Mouse (Mus musculus) liver, embryonic 15.5 days (tissue): ENCODE measurements around the gene Rtn3. TPM values are rescaled to one million over a fixed set of nuclear protein-coding genes. Genes with fewer than 3 reads are reported as not detected.

ENCODE experiments used
- ATAC-seq: fragments of 200-750 bp; cut with Nextera tagmentation; 2 replicates; pipeline ENCODE4 v1.8.0; 2017; ENCODE audit warnings: moderate number of reproducible peaks, mild to moderate bottlenecking, moderate library complexity; ENCODE audit not compliant: insufficient read depth
- H3K27ac ChIP-seq: fragments of 300-500 bp; sonication (generic); replicated peaks from 2 replicates; pipeline ENCODE4 v1.5.1; 2015; ENCODE audit warnings: mild to moderate bottlenecking, inconsistent platforms
- H3K27me3 ChIP-seq: fragments of 300-500 bp; sonication (generic); 2 replicates; pipeline ENCODE4 v1.6.1; 2015; ENCODE audit warnings: mild to moderate bottlenecking, inconsistent platforms
- H3K36me3 ChIP-seq: fragments of 300-500 bp; sonication (generic); replicated peaks from 2 replicates; pipeline ENCODE4 v1.6.1; 2015; ENCODE audit warnings: moderate library complexity, mild to moderate bottlenecking, inconsistent platforms
- H3K4me1 ChIP-seq: fragments of 300-500 bp; sonication (generic); replicated peaks from 2 replicates; pipeline ENCODE4 v1.6.1; 2015; ENCODE audit warnings: inconsistent platforms
- H3K4me2 ChIP-seq: fragments of 300-500 bp; sonication (generic); 2 replicates; pipeline ENCODE4 v1.6.1; 2015; ENCODE audit warnings: moderate library complexity, mild to moderate bottlenecking, inconsistent platforms
- H3K4me3 ChIP-seq: fragments of 300-500 bp; sonication (generic); replicated peaks from 2 replicates; pipeline ENCODE4 v1.5.1; 2015; ENCODE audit warnings: mild to moderate bottlenecking, inconsistent platforms
- H3K9ac ChIP-seq: fragments of 300-500 bp; sonication (generic); 2 replicates; pipeline ENCODE4 v1.6.1; 2015; ENCODE audit warnings: moderate library complexity, mild to moderate bottlenecking, inconsistent platforms
- H3K9me3 ChIP-seq: fragments of 300-500 bp; sonication (generic); replicated peaks from 2 replicates; pipeline ENCODE4 v1.6.1; 2016; ENCODE audit warnings: inconsistent platforms
- WGBS: fragments of 180-500 bp; shearing (Covaris S2); methylation state at CpG from one replicate; pipeline ENCODE4 v1.1.7; 2015; ENCODE audit warnings: mixed read lengths; ENCODE audit not compliant: insufficient replicate concordance; 5-methylcytosine and 5-hydroxymethylcytosine counted together
- polyA plus RNA-seq: library from polyadenylated mRNA; unstranded; fragments of >200 nt; fragmentation: Nextera tagmentation; extraction: Ambion mirVana; gene quantifications from 2 replicates; pipeline ENCODE4 v1.2.1, GENCODE M21; 2015

The Rtn3 gene
- polyA plus RNA-seq, 1 experiment from 2014 or later, result 69.6 TPM

- H3K27ac ChIP-seq, result peak overlapping the region; percentile 96
- peaks cover 25% of the 10 kb centered on the region for H3K4me1 ChIP-seq
- H3K36me3 ChIP-seq, result no peaks in the 10 kb centered on the region
- no peaks in the 10 kb centered on the region for H3K27me3 ChIP-seq
- WGBS, result 65% methylated on average over 5 of the region's 5 CpGs
- no peaks in the 10 kb centered on the region for H3K9me3 ChIP-seq
- no peak overlapping the region for H3K9ac ChIP-seq
- H3K4me3 ChIP-seq, result peak overlapping the region; percentile 71
- no peak for ATAC-seq
- peak overlapping the region; percentile 89 for H3K4me2 ChIP-seq
Observed at GRCm38 (mm10) chr19:7484076-7484475, 995 bp upstream of the Rtn3 start.

DNA sequence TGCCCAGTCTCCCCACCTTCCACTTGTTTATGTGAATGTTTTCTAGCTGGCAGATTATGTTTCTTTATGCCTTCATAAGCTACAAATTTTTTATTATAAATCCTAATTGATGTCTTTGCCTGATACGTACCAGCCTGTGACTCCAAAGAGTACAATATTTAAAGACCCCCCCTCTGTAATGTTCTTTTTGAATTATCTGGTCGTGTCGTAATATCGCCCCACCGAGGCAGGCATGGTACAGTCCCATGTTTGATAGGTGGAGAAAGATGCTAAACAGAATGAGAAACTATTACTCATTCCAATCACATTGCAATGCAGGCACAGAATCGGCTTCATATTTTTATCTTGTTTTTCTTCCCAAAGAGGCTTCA is 416 bp upstream of the Rtn3 start:
- ATAC-seq, result peak; percentile 62
- Histone ChIP-seq H3K4me1 (peaks cover 28% of the 10 kb centered on the region), H3K9ac (peak overlapping the region; percentile 87), H3K4me3 (peak overlapping the region; percentile 71), H3K9me3 (no peaks in the 10 kb centered on the region), H3K4me2 (peak overlapping the region; percentile 89), H3K36me3 (no peaks in the 10 kb centered on the region), H3K27me3 (no peaks in the 10 kb centered on the region), H3K27ac (peak overlapping the region; percentile 96)
- WGBS, result under 1% methylated on average over 6 of the region's 6 CpGs

DNA sequence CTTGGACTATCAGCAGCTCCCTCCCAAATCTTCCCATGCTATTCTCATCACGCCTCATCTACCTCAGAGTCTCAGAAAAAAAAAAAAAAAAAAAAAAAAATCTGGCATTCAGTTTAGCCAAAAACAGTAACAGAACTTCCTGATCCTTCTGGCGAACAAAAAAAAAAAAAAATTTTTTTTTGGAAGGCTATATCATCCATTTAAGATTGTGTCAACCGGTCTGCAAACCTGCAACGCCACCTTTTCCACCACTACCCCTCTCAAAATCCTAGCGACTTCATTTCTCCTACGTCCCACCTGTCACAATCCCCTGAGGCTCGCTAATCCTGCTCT is 849 bp downstream of the Rtn3 start:
- Histone ChIP-seq H3K9me3 (no peaks in the 10 kb centered on the region), H3K4me3 (peak overlapping the region; percentile 71), H3K4me2 (peak overlapping the region; percentile 89), H3K27me3 (no peaks in the 10 kb centered on the region), H3K4me1 (peaks cover 28% of the 10 kb centered on the region), H3K9ac (peak overlapping the region; percentile 87), H3K36me3 (peaks cover under 1% of the 10 kb centered on the region; the same call in 1 of the 2 replicates), H3K27ac (peak overlapping the region; percentile 96)
- ATAC-seq, result no peak
- under 1% methylated on average over 7 of the region's 7 CpGs for WGBS

DNA sequence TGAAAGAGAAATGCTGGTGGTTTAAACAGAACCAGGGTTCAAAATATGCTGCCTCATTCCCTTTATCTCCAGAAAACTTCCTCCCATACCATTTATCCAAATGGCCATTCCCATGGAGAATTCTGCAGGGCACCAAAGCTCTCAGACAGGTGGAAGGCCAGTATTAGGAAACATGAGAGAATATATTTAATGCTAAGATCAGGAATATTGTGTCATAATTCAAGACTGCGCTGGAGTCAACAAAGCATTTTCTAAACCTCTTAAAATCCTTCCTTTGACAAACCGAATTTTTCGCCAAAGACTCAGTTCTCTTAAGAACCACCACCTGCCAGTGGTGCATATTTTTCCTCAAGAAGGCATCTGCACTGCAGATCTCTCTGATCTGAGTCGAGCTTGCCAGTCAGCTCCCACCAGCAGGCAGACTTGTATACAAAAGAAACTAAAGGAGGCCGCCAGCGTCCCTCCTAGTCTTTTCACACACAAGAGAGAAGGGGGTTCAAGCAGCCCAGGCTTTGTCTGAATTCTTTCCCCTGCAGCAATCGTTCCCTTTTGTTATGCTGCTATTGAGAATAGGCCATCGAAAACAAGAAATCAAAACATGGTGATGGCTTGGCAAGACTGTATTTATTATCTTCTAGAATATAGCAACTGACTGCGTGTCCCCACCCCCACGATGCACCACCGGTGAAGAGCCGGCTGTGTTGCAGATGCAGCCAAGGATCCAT is 1.4 kb downstream of the Rtn3 start:
- H3K36me3 ChIP-seq, result peaks cover 6% of the 10 kb centered on the region; the same call in 1 of the 2 replicates
- H3K27me3 ChIP-seq, result no peaks in the 10 kb centered on the region
- peak overlapping the region; percentile 87 for H3K9ac ChIP-seq
- H3K27ac ChIP-seq, result peak overlapping the region; percentile 61; the same call in 1 of the 2 replicates
- peak overlapping the region; percentile 71 for H3K4me3 ChIP-seq
- H3K4me1 ChIP-seq, result peaks cover 28% of the 10 kb centered on the region
- no peaks in the 10 kb centered on the region for H3K9me3 ChIP-seq
- 9% methylated on average over 12 of the region's 12 CpGs for WGBS
- H3K4me2 ChIP-seq, result peak overlapping the region; percentile 89
- ATAC-seq, result no peak

DNA sequence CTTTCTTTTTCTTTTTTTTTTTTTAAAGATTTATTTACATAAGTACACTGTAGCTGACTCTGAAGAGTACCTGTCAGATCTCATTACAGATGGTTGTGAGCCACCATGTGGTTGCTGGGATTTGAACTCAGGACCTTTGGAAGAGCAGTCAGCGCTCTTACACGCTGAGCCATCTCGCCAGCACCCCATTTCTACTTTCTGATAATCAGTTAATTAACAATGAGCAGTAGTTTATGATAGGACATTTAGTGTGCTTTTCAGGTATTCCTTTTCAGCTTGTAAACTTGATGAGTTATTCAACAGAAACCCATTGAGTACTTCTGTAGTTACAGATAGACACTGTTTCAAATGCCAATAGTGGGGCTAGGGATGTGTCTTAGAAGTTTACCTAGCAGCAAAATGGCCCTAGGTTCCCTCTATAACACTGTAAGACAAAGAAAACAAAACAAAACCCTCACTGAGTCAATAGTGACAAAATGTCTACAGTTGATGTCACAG is 3.3 kb downstream of the Rtn3 start:
- Histone ChIP-seq H3K4me2 (no peak overlapping the region), H3K9ac (no peak overlapping the region), H3K4me1 (peaks cover 28% of the 10 kb centered on the region), H3K36me3 (peaks cover 8% of the 10 kb centered on the region; the same call in 1 of the 2 replicates), H3K4me3 (no peak overlapping the region), H3K27ac (no peak overlapping the region), H3K9me3 (no peaks in the 10 kb centered on the region), H3K27me3 (no peaks in the 10 kb centered on the region)
- WGBS, result 87% methylated on average over 3 of the region's 3 CpGs
- no peak for ATAC-seq

- no peak overlapping the region for H3K4me2 ChIP-seq
- peaks cover 37% of the 10 kb centered on the region for H3K36me3 ChIP-seq
- no peak for ATAC-seq
- no peaks in the 10 kb centered on the region for H3K9me3 ChIP-seq
- no peak overlapping the region for H3K27ac ChIP-seq
- WGBS, result 87% methylated on average over 2 of the region's 2 CpGs
- no peak overlapping the region for H3K4me3 ChIP-seq
- H3K4me1 ChIP-seq, result peaks cover 4% of the 10 kb centered on the region; the same call in 1 of the 2 replicates
- no peak overlapping the region for H3K9ac ChIP-seq
- H3K27me3 ChIP-seq, result no peaks in the 10 kb centered on the region
Observed at GRCm38 (mm10) chr19:7470643-7471042, 12.4 kb downstream of the Rtn3 start.

DNA sequence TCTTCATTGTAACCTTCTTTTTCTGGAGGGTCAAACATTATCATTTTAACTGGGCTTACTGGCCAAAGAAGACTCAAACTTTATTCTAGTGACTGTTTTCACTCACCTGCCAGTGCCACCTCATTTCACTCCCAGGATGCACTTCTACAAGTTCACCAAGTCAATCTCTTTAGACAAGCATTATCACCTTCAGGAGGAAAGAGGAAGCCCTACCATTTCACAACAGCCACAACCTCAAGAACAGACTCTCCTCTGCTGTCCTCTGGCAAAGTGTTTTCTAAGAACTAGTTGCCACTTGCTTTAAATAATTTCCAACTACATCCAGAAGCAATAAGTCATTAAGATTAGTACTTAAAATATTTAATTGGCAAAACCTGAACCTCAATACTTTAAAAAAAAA is 15.2 kb downstream of the Rtn3 start:
- Histone ChIP-seq H3K9ac (no peak overlapping the region), H3K27ac (no peak overlapping the region), H3K4me2 (no peak overlapping the region), H3K4me3 (no peak overlapping the region), H3K9me3 (no peaks in the 10 kb centered on the region), H3K36me3 (peaks cover 31% of the 10 kb centered on the region), H3K27me3 (no peaks in the 10 kb centered on the region), H3K4me1 (peaks cover 4% of the 10 kb centered on the region; the same call in 1 of the 2 replicates)
- no peak for ATAC-seq

DNA sequence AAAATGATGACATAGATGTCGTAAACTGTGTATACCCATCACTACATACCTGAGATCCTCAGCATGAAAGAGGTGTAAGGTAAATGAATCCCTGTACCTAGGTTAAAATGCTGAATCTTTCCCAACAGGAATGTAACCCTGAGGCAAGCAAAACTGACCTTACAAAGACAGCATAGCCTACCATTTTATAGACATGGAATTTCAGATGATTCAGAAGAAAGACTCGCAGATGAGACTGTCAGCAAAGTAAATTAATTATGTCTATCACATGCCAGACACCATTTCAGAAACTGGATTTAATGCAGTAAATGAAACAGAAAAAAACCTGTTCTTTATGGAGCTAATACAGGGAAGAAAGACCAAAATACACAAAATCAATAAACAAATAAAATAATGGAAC is 23.7 kb downstream of the Rtn3 start:
- H3K27me3 ChIP-seq, result no peaks in the 10 kb centered on the region

DNA sequence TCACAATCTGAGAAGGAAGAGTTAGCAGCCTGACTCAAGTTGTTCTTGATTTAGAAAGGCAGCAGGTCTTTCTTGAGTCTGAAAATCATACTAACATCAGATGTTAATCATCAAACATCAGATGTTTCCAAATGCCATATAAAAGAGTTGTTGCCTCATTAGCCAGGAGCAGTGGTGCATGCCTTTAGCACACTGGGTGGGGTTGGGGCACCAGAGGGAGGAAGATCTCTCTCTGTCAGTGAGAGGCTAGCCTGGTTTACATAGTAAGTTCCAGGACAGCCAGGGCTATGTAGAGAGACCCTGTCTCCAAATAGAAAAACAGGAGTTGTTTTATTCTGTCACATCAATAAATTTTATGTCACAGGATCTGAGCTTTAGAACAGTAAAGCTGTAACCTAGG is 24.2 kb downstream of the Rtn3 start:
- no peaks in the 10 kb centered on the region for H3K27me3 ChIP-seq
- no peak overlapping the region for H3K27ac ChIP-seq
- 0 out of 2 replicates have a peak, but pooled peaks cover 4% of the 10 kb centered on the region for H3K4me1 ChIP-seq
- no peak for ATAC-seq
- no peak overlapping the region for H3K9ac ChIP-seq
- H3K4me2 ChIP-seq, result no peak overlapping the region
- peaks cover 26% of the 10 kb centered on the region for H3K36me3 ChIP-seq
- no peak overlapping the region for H3K4me3 ChIP-seq
- H3K9me3 ChIP-seq, result no peaks in the 10 kb centered on the region

More for the DNA sequence above, 23.7 kb downstream of the Rtn3 start:
- Histone ChIP-seq H3K4me2 (no peak overlapping the region), H3K4me1 (0 out of 2 replicates have a peak, but pooled peaks cover 4% of the 10 kb centered on the region), H3K36me3 (peaks cover 26% of the 10 kb centered on the region), H3K9ac (no peak overlapping the region), H3K27ac (no peak overlapping the region), H3K4me3 (no peak overlapping the region), H3K9me3 (no peaks in the 10 kb centered on the region)
- WGBS, result 86% methylated on average over 2 of the region's 2 CpGs
- ATAC-seq, result no peak

- no peak overlapping the region for H3K4me3 ChIP-seq
- no peak overlapping the region for H3K27ac ChIP-seq
- H3K27me3 ChIP-seq, result no peaks in the 10 kb centered on the region
- peaks cover 22% of the 10 kb centered on the region for H3K36me3 ChIP-seq
- no peak overlapping the region for H3K9ac ChIP-seq
- no peak overlapping the region for H3K4me2 ChIP-seq
- H3K9me3 ChIP-seq, result no peaks in the 10 kb centered on the region
- ATAC-seq, result no peak
- WGBS, result 84% methylated on average over 2 of the region's 2 CpGs
- 0 out of 2 replicates have a peak, but pooled peaks cover 6% of the 10 kb centered on the region for H3K4me1 ChIP-seq
Observed at GRCm38 (mm10) chr19:7456803-7457202, 26.3 kb downstream of the Rtn3 start.

DNA sequence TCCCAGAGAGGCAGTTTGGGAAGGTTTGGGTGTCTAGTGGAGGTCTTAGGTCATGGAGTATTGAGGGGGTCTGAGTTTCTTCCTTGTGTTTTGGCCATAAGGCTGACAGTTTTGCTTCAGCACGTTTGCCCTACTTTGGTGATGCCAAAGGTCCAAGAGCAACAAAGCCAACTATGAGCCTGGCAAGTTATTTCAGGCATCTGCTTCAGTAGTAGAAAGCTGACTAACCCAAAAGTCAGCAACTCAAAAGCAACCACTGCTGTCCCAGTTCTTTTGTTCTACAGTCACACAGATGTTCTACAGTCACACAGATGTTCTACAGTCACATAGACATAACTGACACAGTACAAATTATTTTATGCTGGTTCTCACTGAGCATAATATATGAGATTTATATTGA is 37.5 kb downstream of the Rtn3 start:
- H3K36me3 ChIP-seq, result peaks cover 16% of the 10 kb centered on the region; the same call in 1 of the 2 replicates
- H3K9me3 ChIP-seq, result no peaks in the 10 kb centered on the region
- H3K27me3 ChIP-seq, result no peaks in the 10 kb centered on the region
- H3K27ac ChIP-seq, result no peak overlapping the region
- H3K4me3 ChIP-seq, result no peak overlapping the region
- no peak overlapping the region for H3K4me2 ChIP-seq
- 64% methylated on average over 1 of the region's 1 CpGs for WGBS
- H3K4me1 ChIP-seq, result peaks cover 18% of the 10 kb centered on the region
- ATAC-seq, result no peak
- H3K9ac ChIP-seq, result no peak overlapping the region
